Mouse (Mus musculus): ENCODE results near the gene Slc6a6.

- TF ChIP-seq CTCF (IDR thresholded peaks at IDR 0.05; ENCODE audit: extremely low read depth, insufficient read depth, low read length), result no peak
- TF ChIP-seq POLR2A (IDR thresholded peaks at IDR 0.05; ENCODE audit: extremely low read depth, insufficient read depth, low read length), result no peak
These were observed 49.4 kb upstream of the Slc6a6 start for GRCm38 (mm10) chr6:91634417-91634816.

Measured in cortical plate, adult 2 months (tissue).